Mouse (Mus musculus) erythroid progenitor cell, adult 5-6 weeks (primary cell): Measurements from ENCODE around the gene Arhgef17. TPM values are rescaled to one million over a fixed set of nuclear protein-coding genes. Genes with fewer than 3 reads are reported as not detected.
"Not testable (repeated sequence)": the region's sequence is repeated elsewhere in the genome, so short reads cannot be mapped to it uniquely, and the experiment has no call there.

ENCODE experiments used
- ATAC-seq: replicated peaks from 2 replicates; pipeline ENCODE4 v1.8.0; 2016; ENCODE audit warnings: moderate number of reproducible peaks, mild to moderate bottlenecking, moderate TSS enrichment, inconsistent platforms; ENCODE audit not compliant: poor library complexity, low FRiP score, severe bottlenecking
- total RNA-seq, 2 experiments: library from RNA; stranded (forward) in 1 of 2; stranded (reverse) in 1 of 2; fragments of 150-400 nt in 1 of 2; fragments of 186-747, 209-891 nt in 1 of 2; gene quantifications; 2 replicates each; pipeline versions ENCODE4 v1.2.3 to v1.2.4; 2015 to 2017; ENCODE audit warnings: low replicate concordance in 2 of 2

Arhgef17 gene
- total RNA-seq, 2 experiments from 2014 or later: 0.08 to 0.42 TPM

GRCm38 (mm10) chr7:100854861-100855260 lies 77.0 kb downstream of the Arhgef17 start:
- no peak for ATAC-seq

GRCm38 (mm10) chr7:100854137-100854814 lies 77.6 kb downstream of the Arhgef17 start:
- no peak for ATAC-seq

GRCm38 (mm10) chr7:100853396-100853795 lies 78.5 kb downstream of the Arhgef17 start:
- no peak for ATAC-seq

- ATAC-seq: no peak
These were observed 80.2 kb downstream of the Arhgef17 start for GRCm38 (mm10) chr7:100851481-100852356.

GRCm38 (mm10) chr7:100849508-100849907 lies 82.4 kb downstream of the Arhgef17 start:
- no peak for ATAC-seq

- no peak for ATAC-seq
These were observed 83.2 kb downstream of the Arhgef17 start for GRCm38 (mm10) chr7:100848744-100849143.

GRCm38 (mm10) chr7:100847131-100847530 lies 84.8 kb downstream of the Arhgef17 start:
- ATAC-seq: no peak

- not testable (repeated sequence) for ATAC-seq
These were observed 85.9 kb downstream of the Arhgef17 start for GRCm38 (mm10) chr7:100846033-100846432.

- ATAC-seq: peak; percentile 23
These were observed 86.5 kb downstream of the Arhgef17 start for GRCm38 (mm10) chr7:100845412-100845811.

GRCm38 (mm10) chr7:100845026-100845400 lies 86.9 kb downstream of the Arhgef17 start:
- no peak for ATAC-seq

- ATAC-seq: peak; percentile 79
These were observed 87.4 kb downstream of the Arhgef17 start for GRCm38 (mm10) chr7:100844385-100845025.

GRCm38 (mm10) chr7:100843866-100844265 lies 88.0 kb downstream of the Arhgef17 start:
- ATAC-seq: peak; percentile 73

GRCm38 (mm10) chr7:100842175-100842574 lies 89.7 kb downstream of the Arhgef17 start:
- ATAC-seq: no peak

GRCm38 (mm10) chr7:100841608-100842007 lies 90.3 kb downstream of the Arhgef17 start:
- no peak for ATAC-seq

GRCm38 (mm10) chr7:100840906-100841305 lies 91.0 kb downstream of the Arhgef17 start:
- no peak for ATAC-seq

GRCm38 (mm10) chr7:100839632-100840402 lies 92.1 kb downstream of the Arhgef17 start:
- no peak for ATAC-seq

- ATAC-seq: no peak
These were observed 94.2 kb downstream of the Arhgef17 start for GRCm38 (mm10) chr7:100837701-100838100.

- ATAC-seq: no peak
These were observed 95.2 kb downstream of the Arhgef17 start for GRCm38 (mm10) chr7:100836657-100837056.

GRCm38 (mm10) chr7:100835711-100836110 lies 96.2 kb downstream of the Arhgef17 start:
- ATAC-seq: no peak

GRCm38 (mm10) chr7:100835168-100835567 lies 96.7 kb downstream of the Arhgef17 start:
- no peak for ATAC-seq
